Mouse (Mus musculus) heart, postnatal 10 days (tissue): ENCODE results near the gene Arhgap22. TPM values are rescaled to one million over a fixed set of nuclear protein-coding genes. Genes with fewer than 3 reads are reported as not detected.

Experiments
- DNase-seq, 2 experiments: peaks; one replicate each; pipeline ENCODE4 v3.0.0; 2021
- intact Hi-C: fragments of 180-260 bp; cut with DNase I; formaldehyde crosslinking; loops from one replicate; pipeline ENCODE4 v1.15.1; 2025
- total RNA-seq, 2 experiments: library from RNA; stranded (reverse); gene quantifications; 2 replicates each; pipeline ENCODE4 v1.2.3; 2021

Arhgap22 gene
- 1 to 10 TPM; 1.4 TPM for total RNA-seq

GRCm38 (mm10) chr14:33213823-33214766 lies at the start of gene Arhgap22:
Gene Arhgap22, plus strand, starts transcription at chr14:33214026.
- intact Hi-C loops: loop anchor here (1.0 to 2.0 kb wide), 3 partner anchors 33 to 157 kb away; no protein-coding TSS in a partner anchor

GRCm38 (mm10) chr14:33168750-33169149 lies 45.1 kb upstream of the Arhgap22 start:
- intact Hi-C loops: no loop called here
- no peak for DNase-seq

More at GRCm38 (mm10) chr14:33213823-33214766, at the start of gene Arhgap22:
- DNase-seq: peak; percentile 88 to 93

- DNase-seq: no peak
- intact Hi-C loops: no loop called here
Measured at GRCm38 (mm10) chr14:33171942-33172341, 41.9 kb upstream of the Arhgap22 start.

- peak; percentile 55 to 68 for DNase-seq
- intact Hi-C loops: no loop called here
Measured at GRCm38 (mm10) chr14:33175059-33175821, 38.6 kb upstream of the Arhgap22 start.

- intact Hi-C loops: no loop called here
- no peak for DNase-seq
Measured at GRCm38 (mm10) chr14:33180102-33180501, 33.7 kb upstream of the Arhgap22 start.

GRCm38 (mm10) chr14:33185068-33185800 lies 28.6 kb upstream of the Arhgap22 start, which contains the start of gene Wdfy4:
Gene Wdfy4, minus strand, starts transcription at chr14:33185508.
- intact Hi-C loops: no loop called here
- peak; percentile 14 to 20 for DNase-seq

- intact Hi-C loops: no loop called here
- DNase-seq: no peak
Measured at GRCm38 (mm10) chr14:33187201-33187600, 26.6 kb upstream of the Arhgap22 start.

GRCm38 (mm10) chr14:33189230-33189629 lies 24.6 kb upstream of the Arhgap22 start:
- intact Hi-C loops: no loop called here
- no peak for DNase-seq

GRCm38 (mm10) chr14:33189849-33190423 lies 23.9 kb upstream of the Arhgap22 start:
- intact Hi-C loops: no loop called here
- no peak for DNase-seq

GRCm38 (mm10) chr14:33190646-33191045 lies 23.2 kb upstream of the Arhgap22 start:
- DNase-seq: no peak
- intact Hi-C loops: no loop called here

GRCm38 (mm10) chr14:33193762-33194161 lies 20.1 kb upstream of the Arhgap22 start:
- DNase-seq: no peak
- intact Hi-C loops: no loop called here

- DNase-seq: no peak
- intact Hi-C loops: no loop called here
Measured at GRCm38 (mm10) chr14:33194241-33194640, 19.6 kb upstream of the Arhgap22 start.

- no peak for DNase-seq
- intact Hi-C loops: loop anchor here (10.0 kb wide), 3 partner anchors 427 to 667 kb away; no protein-coding TSS in a partner anchor
Measured at GRCm38 (mm10) chr14:33202161-33202560, 11.7 kb upstream of the Arhgap22 start.

GRCm38 (mm10) chr14:33202885-33203284 lies 10.9 kb upstream of the Arhgap22 start:
- DNase-seq: no peak
- intact Hi-C loops: loop anchor here (10.0 kb wide), 3 partner anchors 428 to 668 kb away; no protein-coding TSS in a partner anchor

- intact Hi-C loops: loop anchor here (10.0 kb wide), 3 partner anchors 429 to 669 kb away; no protein-coding TSS in a partner anchor
- DNase-seq: no peak
Measured at GRCm38 (mm10) chr14:33203777-33204176, 10.0 kb upstream of the Arhgap22 start.

- intact Hi-C loops: loop anchor here (10.0 kb wide), 3 partner anchors 431 to 671 kb away; no protein-coding TSS in a partner anchor
Measured at GRCm38 (mm10) chr14:33205280-33205965, 8.4 kb upstream of the Arhgap22 start.

GRCm38 (mm10) chr14:33207011-33207410 lies 6.8 kb upstream of the Arhgap22 start:
- intact Hi-C loops: loop anchor here (2.0 to 10.0 kb wide), 4 partner anchors 60 to 672 kb away; no protein-coding TSS in a partner anchor
- DNase-seq: peak; percentile 27 to 32

More at GRCm38 (mm10) chr14:33205280-33205965, 8.4 kb upstream of the Arhgap22 start:
- peak in 1 of 2 experiments; percentile 42 for DNase-seq

GRCm38 (mm10) chr14:33208331-33208730 lies 5.5 kb upstream of the Arhgap22 start:
- intact Hi-C loops: loop anchor here (10.0 kb wide), 3 partner anchors 434 to 674 kb away; no protein-coding TSS in a partner anchor
- no peak for DNase-seq

- intact Hi-C loops: no loop called here
- no peak for DNase-seq
Measured at GRCm38 (mm10) chr14:33210806-33211205, 3.0 kb upstream of the Arhgap22 start.
